Mouse (Mus musculus): ENCODE data around the gene Esr2.
"Not testable (repeated sequence)": the region's sequence is repeated elsewhere in the genome, so short reads cannot be mapped to it uniquely, and the experiment has no call there.

Esr2 gene

DNA sequence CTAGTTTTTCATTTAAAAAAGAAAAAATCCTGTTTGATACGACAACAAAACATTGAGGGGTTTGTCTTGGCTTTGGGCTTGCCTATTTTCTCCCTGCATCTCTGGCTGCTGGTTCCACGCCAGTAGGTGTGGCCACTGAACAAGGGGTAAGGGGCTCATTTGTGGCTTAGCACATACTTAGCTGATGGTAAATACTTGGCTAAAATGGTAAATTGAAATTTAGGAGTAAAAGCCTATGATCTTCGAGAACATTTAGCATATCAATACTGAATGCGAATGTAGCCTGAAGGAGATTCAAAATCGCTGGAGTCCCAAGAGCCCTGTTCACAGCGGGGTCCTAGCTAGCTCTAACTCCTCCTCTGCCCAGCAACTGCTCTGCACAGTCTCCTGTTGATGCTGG lies 40.4 kb downstream of the Esr2 start:
- no peak for DNase-seq

DNA sequence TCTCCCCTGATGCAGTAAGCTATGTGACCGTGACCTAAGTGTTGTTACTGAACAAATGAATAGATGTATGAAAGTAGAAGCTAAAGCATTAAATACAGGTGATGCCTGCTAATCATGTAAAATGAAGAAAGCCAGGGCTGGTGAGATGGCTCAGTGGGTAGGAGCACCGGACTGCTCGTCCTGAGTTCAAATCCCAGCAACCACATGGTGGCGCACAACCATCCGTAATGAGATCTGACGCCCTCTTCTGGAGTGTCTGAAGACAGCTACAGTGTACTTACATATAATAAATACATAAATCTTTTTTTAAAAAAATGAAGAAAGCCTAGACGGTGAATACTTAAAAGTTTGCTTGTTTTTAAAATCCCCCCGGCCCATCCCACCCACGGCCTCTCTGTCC lies 44.0 kb downstream of the Esr2 start:
- not testable (repeated sequence) for DNase-seq

DNA sequence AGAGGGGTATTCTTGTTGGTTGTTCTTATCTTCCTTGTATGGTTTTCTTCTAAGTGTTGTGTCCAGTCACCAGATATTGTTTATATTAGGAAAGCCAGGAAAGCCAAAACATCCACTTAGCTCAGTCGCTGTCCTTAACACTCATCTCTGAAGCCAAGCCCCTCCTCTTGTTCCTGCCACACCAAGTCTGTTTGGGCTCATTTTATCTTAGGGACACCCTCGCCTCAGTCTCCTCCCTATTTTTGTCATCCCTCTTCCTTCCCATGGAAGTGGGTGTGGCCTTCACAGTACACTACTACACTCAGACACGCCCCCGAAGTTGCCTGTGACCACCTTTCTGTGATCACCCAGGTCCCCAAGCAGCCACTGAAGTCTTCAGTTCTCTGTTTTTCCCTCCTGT lies 44.5 kb downstream of the Esr2 start:
- no peak for DNase-seq

DNA sequence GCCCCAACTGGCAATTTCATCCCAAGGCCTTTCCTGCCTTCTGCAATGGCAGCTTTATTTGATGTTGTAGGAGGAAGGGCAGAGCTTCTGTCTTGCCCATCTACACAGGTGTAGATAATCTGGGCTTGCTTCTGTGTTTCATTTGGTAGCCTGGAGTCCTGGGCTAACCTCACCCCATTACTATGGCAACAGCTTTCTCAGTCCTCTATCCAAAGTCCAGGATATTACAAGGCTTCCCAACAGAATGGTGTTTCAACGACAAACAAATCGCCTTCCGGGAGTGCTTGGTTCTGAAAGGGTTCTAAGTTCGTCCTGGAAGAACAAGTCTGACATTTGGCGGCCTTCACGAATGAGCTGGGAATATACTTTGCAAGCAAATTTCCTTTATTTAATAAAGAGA lies 46.2 kb downstream of the Esr2 start:
- no peak for DNase-seq

DNA sequence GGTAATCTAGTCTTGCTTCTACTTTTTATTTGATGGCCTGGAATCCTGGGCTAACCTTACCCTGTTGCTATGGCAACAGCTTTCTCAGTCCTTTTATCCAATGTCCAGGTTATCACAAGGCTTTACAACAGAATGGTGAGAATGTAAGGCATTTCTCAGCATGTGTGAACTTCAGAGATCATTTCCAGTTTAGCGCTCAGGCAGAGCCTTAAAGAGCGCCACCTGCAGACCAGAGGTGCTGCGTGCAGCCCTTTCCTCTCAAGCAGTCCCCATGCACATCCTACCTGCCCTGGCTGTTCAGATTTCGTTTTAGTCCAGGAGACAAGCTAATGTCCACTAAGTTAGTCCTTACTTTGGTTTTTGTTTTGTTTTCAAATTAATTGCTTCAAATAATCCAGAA lies 46.8 kb downstream of the Esr2 start:
- DNase-seq, result peak; percentile 73 to 81

DNA sequence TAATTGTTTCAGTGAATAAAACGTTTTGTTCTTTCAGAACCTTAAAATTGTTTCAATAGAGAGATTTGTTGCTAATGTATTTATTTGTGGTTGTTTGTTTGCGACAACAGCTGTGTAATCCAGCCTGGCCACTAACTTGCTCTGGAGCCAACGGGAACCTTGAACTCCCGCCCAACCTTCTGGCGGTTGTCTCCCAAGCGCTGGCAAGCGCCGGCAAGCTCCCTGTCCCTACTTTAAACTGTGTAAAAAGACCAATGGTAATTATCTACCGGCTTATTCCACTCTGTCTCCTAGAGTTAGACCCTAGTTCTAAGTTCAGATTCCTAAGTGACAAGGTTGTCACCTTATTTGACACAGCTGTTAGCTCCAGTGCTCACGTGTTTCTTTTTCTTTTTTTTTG lies 48.2 kb downstream of the Esr2 start:
- DNase-seq, result peak; percentile 74 to 77

DNA sequence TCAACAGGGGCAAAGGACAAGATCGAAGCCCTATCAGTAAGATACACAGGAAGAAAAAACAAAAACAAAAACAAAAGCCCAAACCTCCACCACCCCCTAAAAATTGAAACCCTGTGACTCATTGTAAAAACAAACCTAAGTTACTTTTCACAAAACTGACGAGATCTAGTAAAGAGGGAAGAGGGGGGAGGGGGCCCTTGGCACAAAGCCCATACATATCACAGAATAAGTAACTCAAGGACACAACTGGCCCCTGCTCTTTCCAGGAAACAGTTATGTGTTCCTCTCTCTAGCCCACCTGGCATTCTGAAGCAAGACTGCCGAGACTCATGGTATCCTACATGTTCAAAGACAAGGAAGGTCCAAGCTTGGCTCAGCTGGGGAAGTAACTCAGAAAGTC lies 48.8 kb downstream of the Esr2 start:
- DNase-seq, result no peak

DNA sequence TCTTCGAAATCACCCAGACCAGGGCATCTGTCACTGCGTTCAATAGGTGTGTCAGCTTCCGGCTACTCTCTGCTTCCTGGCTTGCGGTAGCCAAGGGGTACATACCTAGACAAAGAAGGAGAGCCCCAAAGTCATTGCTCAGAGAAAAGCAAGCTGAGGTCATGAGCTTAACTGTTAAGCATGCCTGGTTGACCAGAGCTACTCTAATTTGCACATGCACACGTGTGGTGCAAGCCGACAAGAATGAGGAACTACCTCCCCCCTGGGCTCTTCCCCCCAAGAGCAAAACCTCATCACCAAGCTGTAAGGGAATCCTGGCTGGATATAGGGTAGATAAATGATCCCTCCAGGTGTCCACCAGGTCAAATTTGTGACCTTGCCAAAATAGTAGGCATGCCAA lies 53.8 kb downstream of the Esr2 start:
- DNase-seq, result no peak

DNA sequence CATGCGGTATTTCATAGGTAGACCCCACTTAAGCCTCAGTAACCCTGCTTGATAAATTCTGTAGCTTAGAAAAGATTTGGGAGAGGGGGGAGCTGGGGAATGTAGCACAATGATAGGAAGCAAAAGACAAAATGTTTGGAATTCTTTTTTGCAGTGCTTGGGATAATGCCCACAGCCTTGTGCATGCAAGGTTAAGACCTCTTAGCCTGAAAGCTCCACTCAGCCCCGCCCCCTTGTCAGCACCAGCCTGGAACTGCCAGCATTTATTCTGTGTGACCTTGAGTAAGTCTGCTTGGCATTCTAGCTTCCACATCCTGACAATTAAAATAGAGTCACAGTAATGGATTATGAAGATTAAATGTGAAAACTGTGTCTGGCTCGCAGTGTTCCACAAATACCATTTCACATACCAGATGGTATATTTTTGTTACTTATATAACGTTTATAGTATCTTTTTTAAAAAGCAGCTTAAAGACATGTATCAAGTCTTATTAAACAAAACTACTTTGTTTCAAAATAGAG lies 59.4 kb downstream of the Esr2 start:
- no peak for DNase-seq

DNA sequence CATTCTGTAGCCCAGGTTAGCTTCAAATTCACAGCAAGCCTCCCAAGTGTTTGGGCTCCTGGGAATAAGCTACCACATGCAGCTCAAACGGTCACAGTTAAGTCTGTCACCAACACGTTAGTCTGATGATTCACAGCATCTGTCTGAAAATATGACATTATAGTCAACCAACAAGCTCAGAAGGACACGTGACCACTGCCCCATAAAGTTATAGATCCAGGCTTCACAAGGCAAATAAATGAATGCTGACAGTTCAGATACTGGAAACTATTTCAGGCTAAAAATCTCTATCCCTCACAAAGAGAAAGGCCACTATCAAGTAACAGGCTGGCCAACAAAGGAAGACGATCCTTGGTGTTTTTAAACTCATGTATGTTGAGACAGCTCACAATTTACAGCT lies 60.5 kb downstream of the Esr2 start:
- DNase-seq, result no peak

DNA sequence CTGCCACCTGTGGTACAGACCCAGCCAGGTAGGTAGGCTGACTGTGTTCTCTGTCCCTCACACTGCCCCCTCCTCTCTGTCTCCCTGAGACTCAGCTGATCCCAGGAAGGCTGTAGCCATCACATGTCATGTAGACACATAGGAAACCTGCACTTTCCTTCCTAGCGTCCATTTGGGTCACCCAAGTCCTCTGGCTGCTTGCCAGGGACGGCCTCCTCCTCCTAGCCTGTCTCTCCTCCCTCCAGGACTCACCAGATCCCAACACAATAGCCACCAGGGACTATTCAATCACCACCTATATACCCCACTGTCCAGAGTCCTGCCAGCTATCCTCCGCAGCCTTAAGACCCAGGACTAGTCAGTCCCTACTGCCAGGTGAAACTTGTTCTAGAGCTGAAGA lies 66.0 kb downstream of the Esr2 start:
- DNase-seq, result peak in 1 of 2 experiments; percentile 37

DNA sequence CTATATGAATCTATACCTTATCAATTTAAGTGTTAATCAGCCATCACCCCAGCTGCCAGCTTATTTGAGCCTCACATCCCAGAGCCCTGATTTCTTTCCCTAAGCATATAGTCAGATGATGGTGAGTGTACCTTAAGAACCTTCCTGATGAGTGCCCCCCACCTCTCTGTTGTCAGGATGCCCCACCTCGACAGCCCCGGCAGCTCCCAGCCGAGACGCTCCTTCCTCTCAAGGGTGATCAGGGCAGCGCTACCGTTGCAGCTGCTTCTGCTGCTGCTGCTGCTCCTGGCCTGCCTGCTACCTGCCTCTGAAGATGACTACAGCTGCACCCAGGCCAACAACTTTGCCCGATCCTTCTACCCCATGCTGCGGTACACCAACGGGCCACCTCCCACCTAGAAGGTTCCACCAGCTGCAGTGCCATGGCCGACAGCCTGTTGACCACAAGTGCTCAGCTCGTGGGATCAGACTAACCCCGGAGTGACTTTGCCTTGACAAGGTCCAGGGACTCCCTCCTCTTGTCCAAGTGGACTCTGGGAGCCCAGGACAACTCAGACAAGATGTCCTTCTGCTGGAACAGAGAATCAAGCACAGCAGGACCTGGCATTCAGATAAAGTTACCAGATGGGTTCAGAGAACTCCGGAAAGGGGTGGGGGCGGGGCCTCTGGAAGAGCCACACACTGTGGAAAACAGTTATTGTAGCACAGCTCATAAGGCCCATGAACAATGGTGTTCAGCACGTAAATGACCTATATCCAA lies 67.2 kb downstream of the Esr2 start:
- peak; percentile 81 to 87 for DNase-seq

DNA sequence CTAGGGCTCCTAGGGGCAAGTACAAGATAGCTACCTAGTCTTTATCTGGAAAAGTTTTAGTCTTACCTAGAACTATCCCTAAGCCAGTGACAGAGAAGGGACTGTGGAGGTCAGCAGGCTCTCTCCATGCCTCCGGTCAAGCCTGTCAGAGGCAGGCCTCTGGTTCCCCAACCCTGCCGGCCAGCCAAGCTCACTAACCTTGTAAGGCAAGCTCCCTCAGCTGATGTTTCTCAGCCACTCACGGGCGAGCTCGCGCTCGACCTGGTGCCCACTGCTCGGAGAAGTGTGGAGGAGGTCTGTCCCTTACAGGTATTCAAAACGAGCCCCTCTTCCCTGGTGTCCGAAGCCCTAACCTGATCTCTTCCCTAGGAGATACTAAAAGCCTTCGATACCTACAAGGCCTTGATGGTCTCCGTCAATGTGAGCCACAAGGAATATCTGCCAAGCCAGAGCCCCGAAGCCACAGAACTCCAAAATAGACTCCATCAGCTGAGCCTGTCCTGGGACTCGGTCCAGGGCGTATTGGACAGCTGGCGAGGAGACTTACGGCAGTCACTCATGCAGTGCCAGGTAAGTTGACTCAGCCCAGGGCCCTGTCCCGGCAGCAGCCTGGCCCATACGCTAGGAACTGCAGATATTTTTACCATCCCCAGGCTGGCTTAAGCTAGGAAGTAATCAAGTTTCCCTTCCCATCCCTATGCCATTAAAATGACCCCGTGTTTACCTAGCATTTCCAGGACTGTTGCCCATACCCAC lies 72.3 kb downstream of the Esr2 start:
- peak; percentile 67 for DNase-seq

DNA sequence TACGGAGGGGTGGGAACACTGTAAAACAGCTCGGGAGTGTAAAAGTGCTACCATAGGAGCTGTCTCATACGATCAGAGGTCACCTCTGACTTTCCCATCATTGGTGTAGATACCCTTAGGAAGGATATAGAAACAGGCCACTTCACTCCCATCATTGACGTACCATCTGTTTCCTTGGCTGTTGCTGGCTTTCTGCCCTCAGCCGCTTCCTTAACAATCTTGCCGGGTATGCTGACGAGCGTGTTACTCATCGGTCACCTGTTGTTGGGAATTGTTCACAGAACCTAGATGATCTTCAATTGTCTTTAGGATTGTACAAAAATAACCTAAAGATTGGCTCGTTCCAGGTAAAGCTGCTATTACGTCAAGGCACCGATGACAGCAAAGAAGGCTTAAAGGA lies 74.4 kb downstream of the Esr2 start:
- DNase-seq, result peak; percentile 79 to 83

DNA sequence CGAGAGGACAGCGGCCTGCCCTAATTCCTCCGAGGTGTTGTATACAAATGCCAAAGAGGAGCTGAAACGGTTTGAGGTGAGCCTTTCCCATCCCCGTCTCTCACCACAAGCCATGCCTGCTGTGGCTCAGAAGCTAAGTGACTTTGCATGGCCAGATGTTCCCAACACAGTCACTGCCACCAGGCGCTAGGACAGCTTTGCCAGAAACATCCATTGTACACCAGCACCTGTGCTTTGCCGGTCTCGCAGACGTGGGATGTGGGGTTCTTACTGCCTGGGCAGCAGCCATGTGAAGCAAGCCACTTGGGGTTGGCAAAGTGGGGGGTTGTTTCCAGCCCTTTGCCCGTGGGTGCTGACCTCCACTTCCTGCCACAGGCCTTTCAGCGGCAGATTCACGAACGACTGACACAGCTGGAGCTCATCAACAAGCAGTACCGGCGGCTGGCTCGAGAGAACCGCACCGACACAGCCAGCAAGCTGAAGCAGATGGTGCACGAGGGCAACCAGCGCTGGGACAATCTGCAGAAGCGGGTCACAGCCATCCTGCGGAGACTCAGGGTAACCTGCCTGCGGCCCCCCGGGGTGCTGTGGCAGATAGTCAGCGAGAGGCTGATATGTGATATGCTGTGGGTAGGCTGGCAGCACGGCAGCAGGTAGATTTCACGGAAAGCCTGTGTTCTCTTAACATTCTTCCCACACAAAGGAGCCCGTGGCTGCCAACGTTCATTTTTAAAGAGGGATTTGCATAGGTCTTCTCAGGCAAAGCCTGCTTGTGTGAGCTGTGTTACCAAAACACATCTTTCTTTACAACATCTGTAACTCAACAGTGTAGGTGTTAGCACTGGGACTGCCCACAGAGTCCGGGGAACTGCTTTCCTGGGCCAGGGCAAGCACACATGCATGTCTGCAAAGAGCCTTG lies 81.7 kb downstream of the Esr2 start:
- DNase-seq, result peak in 1 of 2 experiments; percentile 31

DNA sequence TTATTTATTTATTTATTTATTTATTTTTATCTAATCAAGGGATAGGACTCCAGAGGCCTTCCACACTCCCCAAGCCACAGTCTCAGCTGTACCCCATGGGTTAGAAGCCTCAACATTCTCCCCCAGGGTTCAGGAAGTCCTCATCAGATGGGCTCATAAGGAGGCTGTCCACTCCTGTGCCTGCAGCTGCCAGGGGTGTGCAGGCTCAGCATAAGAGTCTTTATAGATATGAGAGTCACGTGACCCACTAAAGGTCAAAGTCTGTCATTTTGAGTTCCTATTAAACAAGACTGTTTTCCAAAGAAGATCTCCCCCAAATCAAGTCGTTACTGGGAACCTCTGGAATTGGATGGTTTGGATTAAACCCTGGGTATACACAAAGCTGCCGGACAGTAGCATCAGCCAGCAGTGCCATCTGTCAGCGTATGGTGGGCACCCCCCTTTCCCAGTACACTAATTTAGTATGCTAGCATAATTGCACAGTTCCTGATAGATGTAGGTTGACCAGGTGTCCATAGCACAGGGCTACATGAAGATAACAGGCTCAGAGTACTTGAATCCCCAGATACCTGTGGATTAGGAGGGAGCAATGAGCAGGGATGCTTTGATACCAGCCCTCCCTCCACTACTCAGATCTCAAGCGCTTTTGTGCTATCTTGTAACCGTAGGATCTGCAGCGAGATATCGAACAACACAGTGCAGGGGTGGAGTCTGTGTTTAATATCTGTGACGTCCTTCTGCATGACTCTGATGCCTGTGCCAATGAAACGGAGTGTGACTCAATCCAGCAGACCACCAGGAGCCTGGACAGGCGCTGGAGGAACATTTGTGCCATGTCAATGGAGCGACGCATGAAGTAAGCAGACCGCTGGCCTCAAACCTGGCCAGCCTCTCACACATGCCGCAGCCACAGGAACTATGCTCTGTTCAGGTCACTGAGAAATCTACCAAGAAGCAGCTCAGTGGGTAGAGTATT lies 83.2 kb downstream of the Esr2 start:
- DNase-seq, result no peak

DNA sequence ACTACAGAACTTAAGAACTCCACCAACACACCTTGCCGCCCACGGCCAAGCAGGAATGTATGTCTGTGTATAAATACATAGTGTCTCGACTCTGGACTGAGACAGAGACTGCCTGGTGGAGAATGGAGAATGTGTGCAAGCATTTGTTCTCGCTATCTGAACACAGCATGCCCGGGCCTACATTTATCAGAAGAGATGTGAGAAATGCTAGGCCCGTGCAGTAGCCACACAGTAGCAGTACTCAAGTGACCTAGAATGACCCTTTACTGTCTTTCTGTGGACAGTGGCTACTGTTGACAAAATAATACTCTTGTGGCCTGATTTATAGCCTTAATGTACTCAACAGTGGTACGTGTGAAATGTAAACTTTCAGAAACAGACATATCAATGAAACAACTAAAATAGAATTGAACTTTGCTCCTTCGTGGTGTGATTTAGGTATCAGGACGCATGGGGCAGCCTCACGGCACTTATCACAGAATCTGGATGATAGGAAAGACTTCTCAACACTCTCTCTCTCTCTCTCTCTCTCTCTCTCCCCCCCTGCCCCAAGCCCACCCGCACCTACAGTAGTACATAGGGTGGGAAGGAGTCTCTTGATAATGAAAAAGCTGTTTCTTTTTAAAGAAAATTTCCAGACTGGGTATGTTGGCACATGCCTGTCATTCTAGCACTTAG lies 84.1 kb downstream of the Esr2 start:
- no peak for DNase-seq

DNA sequence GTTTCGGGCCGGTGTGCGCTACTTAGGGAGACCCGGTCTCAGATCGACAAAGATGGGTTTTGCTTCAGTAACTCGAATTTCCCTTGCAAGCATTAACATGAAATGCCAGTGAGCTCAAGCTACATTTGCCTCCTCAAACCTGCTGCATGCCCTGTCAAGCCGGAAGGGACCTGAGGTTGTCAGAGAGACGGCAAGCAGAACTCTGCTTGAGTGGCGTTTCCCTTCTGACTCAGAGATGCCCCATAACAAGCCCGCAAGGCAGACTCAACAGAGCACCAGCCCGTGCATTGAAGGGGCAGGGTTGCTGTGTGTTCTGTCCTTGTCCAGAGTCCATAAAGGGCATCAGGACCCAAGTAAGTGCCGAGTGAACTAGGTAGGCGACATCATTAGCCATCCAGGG lies 90.0 kb downstream of the Esr2 start:
- DNase-seq, result no peak

DNA sequence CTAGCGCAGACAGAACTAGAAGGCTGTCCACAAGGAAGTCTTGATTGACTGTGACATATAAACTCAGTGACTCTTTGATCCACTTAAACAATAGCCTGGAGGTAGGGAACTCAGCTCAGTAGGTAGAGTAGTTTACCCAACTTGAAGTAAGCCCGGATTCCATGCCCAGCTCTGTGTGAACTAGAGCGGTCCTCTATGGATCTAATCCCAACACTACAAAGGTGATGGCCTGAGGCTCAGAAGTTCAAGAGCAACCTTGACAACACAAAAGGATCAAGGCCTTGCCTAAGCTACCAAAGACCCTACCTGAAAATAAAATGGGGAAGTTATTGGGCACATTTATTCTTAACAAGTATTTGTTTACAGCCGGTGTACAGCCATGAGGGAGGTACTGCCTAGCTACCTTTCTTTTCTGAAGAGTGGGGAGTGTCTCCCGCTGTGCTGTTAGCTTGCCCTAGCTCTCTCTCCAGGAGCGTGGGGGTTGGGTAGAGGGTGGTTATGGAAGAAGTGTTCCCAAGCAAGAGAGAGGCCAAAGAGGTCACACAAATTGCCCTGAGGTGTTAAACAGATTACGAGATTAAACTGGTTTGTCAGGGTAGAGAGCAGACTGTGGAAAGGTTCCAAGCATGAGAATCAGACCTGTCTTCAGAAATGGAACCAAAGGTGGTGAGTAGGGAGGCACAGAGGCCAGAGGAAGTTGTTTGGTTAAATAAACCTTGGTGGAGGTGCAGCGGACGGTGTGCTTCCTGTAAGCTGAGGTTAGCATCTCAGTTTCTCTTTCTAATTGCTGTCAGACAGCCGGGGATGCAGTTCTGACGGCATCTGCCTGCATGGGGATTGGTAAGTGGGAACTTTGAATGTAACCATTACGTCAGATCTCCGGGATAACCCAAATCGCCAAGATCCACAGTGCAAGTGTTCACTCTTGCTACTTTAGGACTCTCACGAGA lies 90.8 kb downstream of the Esr2 start:
- no peak for DNase-seq

DNA sequence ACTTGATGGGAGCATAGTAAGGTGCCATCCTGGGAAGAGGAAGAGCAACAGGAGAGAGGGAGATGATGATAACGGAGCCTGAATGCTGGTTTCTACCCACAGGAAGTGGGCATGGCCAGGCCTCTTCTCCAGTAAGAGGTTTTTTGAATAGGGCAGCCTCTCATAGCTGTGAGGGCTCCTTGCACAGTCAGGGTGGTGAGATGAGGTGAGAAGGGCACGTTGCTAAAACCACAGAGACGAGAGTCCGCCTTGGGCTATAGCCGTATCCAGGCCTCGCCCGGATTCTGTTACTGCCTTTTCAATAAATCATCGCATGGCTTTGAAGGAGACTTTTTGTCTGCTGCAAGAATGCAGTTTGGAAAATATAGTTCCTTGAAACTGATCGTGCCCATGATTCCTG lies 92.0 kb downstream of the Esr2 start:
- DNase-seq, result no peak
